Mouse (Mus musculus) thymus, adult 2 months (tissue): ENCODE data around the gene Keg1.

Experiments used
- CTCF ChIP-seq: fragments of 200-500 bp; IDR thresholded peaks from 2 replicates; pipeline ENCODE4 v1.5.1; 2012; ENCODE audit warnings: mild to moderate bottlenecking, control low read depth, low read length, moderate library complexity, borderline replicate concordance; ENCODE audit not compliant: control insufficient read depth, poor library complexity, insufficient read depth; ENCODE audit errors: extremely low read depth
- POLR2A ChIP-seq: fragments of 200-500 bp; IDR thresholded peaks from 2 replicates; pipeline ENCODE4 v1.6.1; 2012; ENCODE audit warnings: mild to moderate bottlenecking, low read length, control low read depth, moderate library complexity; ENCODE audit not compliant: control insufficient read depth, poor library complexity, insufficient read depth; ENCODE audit errors: extremely low read depth

GRCm38 (mm10) chr19:12649511-12649910, 46.1 kb upstream of the Keg1 start:
- TF ChIP-seq POLR2A (no peak), CTCF (no peak)
